Mouse (Mus musculus) cerebellum, adult 18-20 months (tissue): ENCODE results near the gene Nlrc4.
"Not testable (repeated sequence)": the region's sequence is repeated elsewhere in the genome, so short reads cannot be mapped to it uniquely, and the experiment has no call there.

Source experiments
- DNase-seq, 2 experiments: peaks; one replicate each; pipeline ENCODE4 v3.0.0; 2021

Nlrc4 gene

GRCm38 (mm10) chr17:74458711-74459408 is at the start of gene Nlrc4:
Nlrc4 (minus strand) TSS chr17:74459142.
- DNase-seq, result no peak

- DNase-seq, result no peak
These were observed 49.7 kb upstream of the Nlrc4 start for GRCm38 (mm10) chr17:74508600-74508999.

GRCm38 (mm10) chr17:74507934-74508333 is 49.0 kb upstream of the Nlrc4 start:
- no peak for DNase-seq

GRCm38 (mm10) chr17:74501085-74501484 is 42.1 kb upstream of the Nlrc4 start:
- no peak for DNase-seq

- DNase-seq, result no peak
These were observed 41.3 kb upstream of the Nlrc4 start for GRCm38 (mm10) chr17:74500204-74500603.

- no peak for DNase-seq
These were observed 32.6 kb upstream of the Nlrc4 start for GRCm38 (mm10) chr17:74491565-74491964.

- no peak for DNase-seq
These were observed 30.9 kb upstream of the Nlrc4 start for GRCm38 (mm10) chr17:74489901-74490220.

GRCm38 (mm10) chr17:74489024-74489900 is 30.3 kb upstream of the Nlrc4 start, which contains the start of gene Yipf4:
Yipf4 (plus strand) TSS chr17:74489493.
- DNase-seq, result peak; percentile 96 to 98

- DNase-seq, result no peak
These were observed 21.6 kb upstream of the Nlrc4 start for GRCm38 (mm10) chr17:74480361-74481069.

- not testable (repeated sequence) for DNase-seq
These were observed 11.2 kb upstream of the Nlrc4 start for GRCm38 (mm10) chr17:74470133-74470532.

GRCm38 (mm10) chr17:74467981-74468380 is 9.0 kb upstream of the Nlrc4 start:
- DNase-seq, result not testable (repeated sequence)

- DNase-seq, result no peak
These were observed 4.6 kb upstream of the Nlrc4 start for GRCm38 (mm10) chr17:74463510-74463909.

- DNase-seq, result no peak
These were observed 817 bp downstream of the Nlrc4 start for GRCm38 (mm10) chr17:74457972-74458677.

GRCm38 (mm10) chr17:74456825-74457224 is 2.1 kb downstream of the Nlrc4 start:
- no peak for DNase-seq

GRCm38 (mm10) chr17:74455426-74455825 is 3.5 kb downstream of the Nlrc4 start:
- DNase-seq, result no peak

- DNase-seq, result no peak
These were observed 4.3 kb downstream of the Nlrc4 start for GRCm38 (mm10) chr17:74454660-74455059.

GRCm38 (mm10) chr17:74453928-74454327 is 5.0 kb downstream of the Nlrc4 start:
- DNase-seq, result no peak

GRCm38 (mm10) chr17:74449776-74450175 is 9.2 kb downstream of the Nlrc4 start:
- no peak for DNase-seq

GRCm38 (mm10) chr17:74440486-74440885 is 18.5 kb downstream of the Nlrc4 start:
- DNase-seq, result no peak

GRCm38 (mm10) chr17:74437762-74438161 is 21.2 kb downstream of the Nlrc4 start:
- no peak for DNase-seq

- DNase-seq, result no peak
These were observed 26.3 kb downstream of the Nlrc4 start for GRCm38 (mm10) chr17:74432631-74433030.

GRCm38 (mm10) chr17:74431481-74431880 is 27.5 kb downstream of the Nlrc4 start:
- DNase-seq, result no peak

- no peak for DNase-seq
These were observed 28.9 kb downstream of the Nlrc4 start for GRCm38 (mm10) chr17:74430074-74430473.
